Mouse (Mus musculus): ENCODE results near the gene Arhgap23. TPM values are rescaled to one million over a fixed set of nuclear protein-coding genes. Genes with fewer than 3 reads are reported as not detected.

Gene Arhgap23
- total and polyA plus RNA-seq, 3 experiments = 1.2 to 5.6 (median 4.2) TPM

DNA sequence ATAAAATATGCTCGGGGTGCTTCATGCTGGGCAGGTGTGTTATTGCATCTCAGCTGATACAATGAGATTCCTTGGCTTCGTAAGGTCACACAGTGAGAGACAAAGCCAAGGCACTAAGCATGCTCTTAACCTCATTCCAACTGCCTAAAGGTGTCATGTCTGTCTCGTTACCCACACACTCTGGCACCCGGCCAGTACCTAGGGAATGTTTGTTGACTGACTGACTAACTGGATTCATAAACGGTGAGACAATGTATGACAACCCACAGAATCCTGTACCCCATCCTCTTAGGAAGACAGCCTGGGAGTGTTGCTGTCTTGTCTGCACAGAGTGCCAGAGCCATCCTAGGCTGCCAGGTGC lies 4.2 kb downstream of the Arhgap23 start:
- Histone ChIP-seq H3K9me3 (replicated peaks; ENCODE audit: low read length) (no peaks in the 10 kb centered on the region), H3K79me2 (replicated peaks; ENCODE audit: control insufficient read depth, extremely low read depth, insufficient read depth, poor library complexity, severe bottlenecking) (no peaks in the 10 kb centered on the region), H3K9ac (ENCODE audit: insufficient read depth, low read depth) (no peak overlapping the region), H3K4me1 (ENCODE audit: control insufficient read depth in 1 of 2, insufficient read depth in 2 of 2) (peaks cover 8 to 20% of the 10 kb centered on the region in 2 experiments; a peak in 3 of 4 replicates), H3K4me2 (ENCODE audit: insufficient read depth, low read depth, poor library complexity, severe bottlenecking) (no peak overlapping the region), H3K27ac (ENCODE audit: insufficient read depth, low read depth) (no peak overlapping the region), H3K36me3 (replicated peaks in 1 of 2; ENCODE audit: control insufficient read depth in 1 of 2, insufficient read depth in 1 of 2, low read length in 1 of 2) (peaks cover 0 to 2% of the 10 kb centered on the region in 2 experiments), H3K4me3 (replicated peaks in 1 of 3; ENCODE audit: low read depth in 2 of 3, low read length in 2 of 3, poor library complexity in 1 of 3) (no peak overlapping the region), H3K27me3 (replicated peaks) (no peaks in the 10 kb centered on the region)
- in situ Hi-C loops (cut with MboI; ENCODE audit: low pct_ligation_motif_present, low pct_unique_long_range_greater_than_20kb, low sequenced_read_pairs) = no loop called here
- dilution Hi-C loops (cut with MboI; ENCODE audit: extremely low pct_ligation_motif_present, extremely low pct_unique_long_range_greater_than_20kb, low sequenced_read_pairs) = no loop called here
- no peak for DNase-seq (ENCODE audit: extremely low read depth)
- TF ChIP-seq POLR2AphosphoS2 (IDR thresholded peaks at IDR 0.05; ENCODE audit: low read depth, low read length) = no peak

GRCm38 (mm10) chr11:97422507-97422906 lies 7.2 kb downstream of the Arhgap23 start:
- in situ Hi-C loops (cut with MboI; ENCODE audit: low pct_ligation_motif_present, low pct_unique_long_range_greater_than_20kb, low sequenced_read_pairs) (no loop called here), dilution Hi-C loops (cut with MboI; ENCODE audit: extremely low pct_ligation_motif_present, extremely low pct_unique_long_range_greater_than_20kb, low sequenced_read_pairs) (no loop called here)
- Histone ChIP-seq H3K27me3 (replicated peaks) (no peaks in the 10 kb centered on the region), H3K27ac (ENCODE audit: insufficient read depth, low read depth) (no peak overlapping the region), H3K4me3 (replicated peaks in 1 of 3; ENCODE audit: low read depth in 2 of 3, low read length in 2 of 3, poor library complexity in 1 of 3) (no peak overlapping the region), H3K4me1 (ENCODE audit: control insufficient read depth in 1 of 2, insufficient read depth in 2 of 2) (peaks cover 13 to 24% of the 10 kb centered on the region in 2 experiments; a peak in 3 of 4 replicates), H3K36me3 (replicated peaks in 1 of 2; ENCODE audit: control insufficient read depth in 1 of 2, insufficient read depth in 1 of 2, low read length in 1 of 2) (peaks cover 0 to 1% of the 10 kb centered on the region in 2 experiments), H3K4me2 (ENCODE audit: insufficient read depth, low read depth, poor library complexity, severe bottlenecking) (no peak overlapping the region), H3K79me2 (replicated peaks; ENCODE audit: control insufficient read depth, extremely low read depth, insufficient read depth, poor library complexity, severe bottlenecking) (no peaks in the 10 kb centered on the region), H3K9me3 (replicated peaks; ENCODE audit: low read length) (no peaks in the 10 kb centered on the region), H3K9ac (ENCODE audit: insufficient read depth, low read depth) (no peak overlapping the region)
- TF ChIP-seq USF1 (IDR thresholded peaks at IDR 0.05; ENCODE audit: low read depth, low read length) = no peak
- TF ChIP-seq E2F4 (IDR thresholded peaks at IDR 0.05; ENCODE audit: insufficient replicate concordance, low read depth, low read length) = no peak
- TF ChIP-seq NRF1 (IDR thresholded peaks at IDR 0.05; ENCODE audit: low read depth, low read length) = no peak
- no peak for TF ChIP-seq PAX5 (IDR thresholded peaks at IDR 0.05; ENCODE audit: low read length)
- TF ChIP-seq POLR2A (IDR thresholded peaks at IDR 0.05; ENCODE audit: low read depth, low read length) = no peak
- no peak for TF ChIP-seq ZKSCAN1 (IDR thresholded peaks at IDR 0.05; ENCODE audit: borderline replicate concordance, low read depth, low read length)
- TF ChIP-seq ELF1 (IDR thresholded peaks at IDR 0.05; ENCODE audit: low read depth, low read length) = no peak
- TF ChIP-seq ZNF384 (IDR thresholded peaks at IDR 0.05; ENCODE audit: low read depth, low read length) = no peak
- TF ChIP-seq CHD2 (IDR thresholded peaks at IDR 0.05; ENCODE audit: low read length) = no peak
- no peak for TF ChIP-seq EP300 (IDR thresholded peaks at IDR 0.05; ENCODE audit: low read length)
- no peak for TF ChIP-seq MAFK (IDR thresholded peaks at IDR 0.05; ENCODE audit: insufficient replicate concordance, low read length)
- TF ChIP-seq MAZ (IDR thresholded peaks at IDR 0.05; ENCODE audit: low read depth, low read length) = no peak
- DNase-seq (ENCODE audit: extremely low read depth) = no peak

- H3K36me3 ChIP-seq (replicated peaks in 1 of 2; ENCODE audit: control insufficient read depth in 1 of 2, insufficient read depth in 1 of 2, low read length in 1 of 2) = no peaks in the 10 kb centered on the region
- no peak overlapping the region for H3K4me2 ChIP-seq (ENCODE audit: insufficient read depth, low read depth, poor library complexity, severe bottlenecking)
- no peaks in the 10 kb centered on the region for H3K9me3 ChIP-seq (replicated peaks; ENCODE audit: low read length)
- in situ Hi-C loops (cut with MboI; ENCODE audit: low pct_ligation_motif_present, low pct_unique_long_range_greater_than_20kb, low sequenced_read_pairs) = no loop called here
- H3K79me2 ChIP-seq (replicated peaks; ENCODE audit: control insufficient read depth, extremely low read depth, insufficient read depth, poor library complexity, severe bottlenecking) = no peaks in the 10 kb centered on the region
- no peaks in the 10 kb centered on the region for H3K27me3 ChIP-seq (replicated peaks)
- no peak overlapping the region for H3K27ac ChIP-seq (ENCODE audit: insufficient read depth, low read depth)
- dilution Hi-C loops (cut with MboI; ENCODE audit: extremely low pct_ligation_motif_present, extremely low pct_unique_long_range_greater_than_20kb, low sequenced_read_pairs) = no loop called here
- DNase-seq (ENCODE audit: extremely low read depth) = no peak
- peaks cover 19 to 38% of the 10 kb centered on the region in 2 experiments; a peak in 3 of 4 replicates for H3K4me1 ChIP-seq (ENCODE audit: control insufficient read depth in 1 of 2, insufficient read depth in 2 of 2)
- H3K9ac ChIP-seq (ENCODE audit: insufficient read depth, low read depth) = no peak overlapping the region
- no peak overlapping the region for H3K4me3 ChIP-seq (replicated peaks in 1 of 3; ENCODE audit: low read depth in 2 of 3, low read length in 2 of 3, poor library complexity in 1 of 3)
- no peak for TF ChIP-seq CTCF (conservative IDR thresholded peaks at IDR 0.05 in 1 of 2, IDR thresholded peaks at IDR 0.05 in 1 of 2; ENCODE audit: low read depth in 2 of 2, low read length in 2 of 2)
- no peak for TF ChIP-seq ZMIZ1 (IDR thresholded peaks at IDR 0.05; ENCODE audit: low read depth, low read length)
- no peak for TF ChIP-seq MYC (IDR thresholded peaks at IDR 0.05; ENCODE audit: low read depth, low read length)
- TF ChIP-seq RCOR1 (conservative IDR thresholded peaks at IDR 0.05; ENCODE audit: low read depth, low read length) = no peak
- TF ChIP-seq MAX (IDR thresholded peaks at IDR 0.05; ENCODE audit: low read length) = no peak
- no peak for TF ChIP-seq CHD1 (IDR thresholded peaks at IDR 0.05; ENCODE audit: low read depth, low read length)
- TF ChIP-seq ETS1 (conservative IDR thresholded peaks at IDR 0.05; ENCODE audit: low read depth, low read length) = no peak
- TF ChIP-seq IRF4 (IDR thresholded peaks at IDR 0.05; ENCODE audit: low read depth, low read length) = no peak
- no peak for TF ChIP-seq ZKSCAN1 (IDR thresholded peaks at IDR 0.05; ENCODE audit: borderline replicate concordance, low read depth, low read length)
- no peak for TF ChIP-seq UBTF (IDR thresholded peaks at IDR 0.05; ENCODE audit: low read depth, low read length)
- TF ChIP-seq MAFK (IDR thresholded peaks at IDR 0.05; ENCODE audit: insufficient replicate concordance, low read length) = no peak
- TF ChIP-seq JUN (IDR thresholded peaks at IDR 0.05; ENCODE audit: insufficient read depth, low read depth, low read length) = no peak
- no peak for TF ChIP-seq JUND (conservative IDR thresholded peaks at IDR 0.05; ENCODE audit: low read depth, low read length)
- no peak for TF ChIP-seq SMC3 (IDR thresholded peaks at IDR 0.05; ENCODE audit: low read depth, low read length)
- TF ChIP-seq GABPA (IDR thresholded peaks at IDR 0.05; ENCODE audit: insufficient replicate concordance, low read depth, low read length) = no peak
- TF ChIP-seq MEF2A (IDR thresholded peaks at IDR 0.05; ENCODE audit: borderline replicate concordance, low read depth, low read length) = no peak
Measured at GRCm38 (mm10) chr11:97424092-97424692, 8.9 kb downstream of the Arhgap23 start.
